Mouse (Mus musculus): ENCODE results near the gene Luzp2. TPM values are rescaled to one million over a fixed set of nuclear protein-coding genes. Genes with fewer than 3 reads are reported as not detected.

Luzp2 gene
- not detected in 3 replicates for total RNA-seq (2017)

DNA sequence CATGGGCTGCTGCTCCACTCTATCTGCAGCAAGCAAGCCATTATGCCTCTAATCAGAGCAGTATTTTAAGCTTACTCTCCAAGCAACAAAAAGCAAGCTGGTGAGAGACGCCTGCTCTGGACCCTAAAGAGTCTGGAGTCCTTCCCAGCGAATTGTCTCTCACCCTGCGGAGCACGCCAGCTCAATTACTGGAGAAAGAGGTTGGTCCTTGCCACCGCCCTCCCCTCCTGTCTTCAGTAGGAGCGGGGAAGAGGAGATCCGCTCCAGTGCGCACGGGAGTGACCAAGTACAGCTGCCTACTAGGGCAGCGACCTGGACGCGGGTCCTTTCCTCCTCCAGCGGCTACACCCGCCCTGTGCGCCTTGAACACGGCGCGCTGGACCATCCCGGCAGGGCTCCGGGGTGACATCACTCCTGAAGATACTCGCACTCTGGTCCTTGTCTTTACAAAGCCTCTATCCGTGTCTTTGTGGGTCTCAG lies at the start of gene Luzp2:
Luzp2 (plus strand) TSS at position 127 of the 480 bp plus-strand sequence.
- ATAC-seq (replicated peaks; ENCODE audit: insufficient number of reproducible peaks, low FRiP score, low TSS enrichment, poor library complexity, severe bottlenecking): no peak

DNA sequence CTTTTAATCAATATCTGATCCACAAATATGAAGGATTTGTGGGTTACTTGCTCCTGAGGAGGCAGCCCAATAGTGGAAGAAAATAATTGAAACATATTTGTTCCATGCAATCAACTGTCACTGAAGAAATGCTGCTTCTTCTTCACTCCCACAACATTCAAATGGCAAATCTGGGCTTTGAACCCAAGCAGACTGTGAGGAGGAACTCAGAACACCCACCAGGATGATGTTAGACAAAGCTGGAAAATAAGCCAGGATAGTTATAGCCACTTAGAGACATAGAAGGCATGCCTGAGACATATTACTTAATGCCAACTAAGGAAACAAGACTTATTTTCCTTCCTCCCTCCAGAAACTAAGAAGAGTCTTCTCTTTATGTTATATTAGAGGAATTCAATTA lies 47.8 kb upstream of the Luzp2 start:
- ATAC-seq (replicated peaks; ENCODE audit: insufficient number of reproducible peaks, low FRiP score, low TSS enrichment, poor library complexity, severe bottlenecking): no peak

DNA sequence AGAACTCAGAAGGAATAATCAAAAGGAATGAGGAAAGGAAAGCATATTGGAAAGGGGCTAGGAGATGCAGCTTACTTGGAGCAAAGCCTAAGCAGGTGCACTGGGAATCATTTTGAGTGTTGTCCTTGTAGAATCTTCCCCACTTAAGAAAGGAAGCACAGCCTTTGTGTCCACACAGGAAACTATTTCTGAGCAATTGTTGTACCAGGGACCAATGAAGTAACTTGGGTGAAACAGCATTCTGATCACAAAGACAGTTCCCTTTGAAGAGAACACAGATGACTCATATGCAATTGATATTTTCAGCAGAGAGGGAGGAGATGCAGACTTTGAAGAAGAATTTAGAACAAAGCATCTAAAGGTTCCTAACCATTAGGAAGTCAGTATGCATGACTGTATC lies 16.7 kb upstream of the Luzp2 start:
- ATAC-seq (replicated peaks; ENCODE audit: insufficient number of reproducible peaks, low FRiP score, low TSS enrichment, poor library complexity, severe bottlenecking): no peak

DNA sequence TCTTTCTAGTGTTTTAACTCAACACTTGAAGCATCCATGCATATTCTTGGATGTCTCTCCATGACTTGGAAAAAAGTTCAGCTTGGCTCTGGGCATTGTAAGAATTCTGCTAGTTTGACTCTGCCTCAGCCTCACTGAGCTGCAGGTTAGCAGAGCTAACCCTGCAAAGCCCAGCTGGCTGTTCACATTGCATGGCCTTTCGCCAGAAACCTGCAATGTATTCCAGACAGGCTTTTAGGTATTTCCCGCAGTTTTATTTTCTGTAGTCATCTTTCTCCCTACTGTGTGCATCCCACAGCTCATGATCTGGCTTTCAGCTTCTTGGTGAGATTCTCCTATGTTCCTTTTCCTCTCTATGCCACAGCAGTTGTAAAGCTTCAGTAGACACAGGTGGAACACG lies 6.5 kb upstream of the Luzp2 start:
- ATAC-seq (replicated peaks; ENCODE audit: insufficient number of reproducible peaks, low FRiP score, low TSS enrichment, poor library complexity, severe bottlenecking): no peak

DNA sequence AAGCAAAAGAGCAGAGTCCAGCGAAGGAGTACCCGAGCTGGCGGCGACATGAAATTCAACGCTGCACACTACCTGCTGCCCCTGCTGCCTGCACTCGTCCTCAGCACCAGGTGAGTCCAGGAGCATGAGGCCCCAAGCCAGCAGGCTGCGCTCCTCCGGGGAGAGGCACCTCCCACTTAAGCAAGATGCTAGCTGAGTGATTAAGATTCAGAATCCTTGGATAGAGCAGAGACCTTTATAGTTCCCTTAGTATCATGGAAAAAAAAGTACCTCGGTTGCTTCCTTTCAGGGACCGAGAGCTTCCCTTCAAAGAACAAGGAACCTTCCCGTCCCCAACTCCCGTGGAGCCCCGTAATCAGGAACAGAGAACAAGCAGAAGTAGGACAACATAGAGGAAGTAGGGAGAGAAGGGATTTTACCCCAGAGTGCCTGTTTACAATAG lies 634 bp downstream of the Luzp2 start:
- no peak for ATAC-seq (replicated peaks; ENCODE audit: insufficient number of reproducible peaks, low FRiP score, low TSS enrichment, poor library complexity, severe bottlenecking)

DNA sequence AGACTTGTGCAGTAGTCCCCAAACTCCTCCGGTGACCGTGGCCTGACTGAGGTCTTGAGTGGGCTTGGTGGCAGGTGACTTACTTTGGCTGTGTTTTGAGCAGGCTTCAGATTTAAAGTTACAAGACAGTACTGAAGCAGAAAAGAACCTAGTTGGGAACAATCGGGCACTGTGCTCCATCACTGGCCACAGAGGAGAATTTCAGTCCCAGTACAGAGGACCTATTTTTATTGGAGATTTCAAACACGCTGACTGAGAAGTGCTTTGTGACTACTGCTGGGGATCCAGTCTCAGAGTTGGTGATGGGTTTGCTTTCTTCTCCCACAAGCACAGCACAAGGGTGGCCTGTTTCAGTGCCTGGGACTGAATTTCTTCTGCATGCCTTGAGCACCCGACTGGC lies 1.1 kb downstream of the Luzp2 start:
- no peak for ATAC-seq (replicated peaks; ENCODE audit: insufficient number of reproducible peaks, low FRiP score, low TSS enrichment, poor library complexity, severe bottlenecking)

DNA sequence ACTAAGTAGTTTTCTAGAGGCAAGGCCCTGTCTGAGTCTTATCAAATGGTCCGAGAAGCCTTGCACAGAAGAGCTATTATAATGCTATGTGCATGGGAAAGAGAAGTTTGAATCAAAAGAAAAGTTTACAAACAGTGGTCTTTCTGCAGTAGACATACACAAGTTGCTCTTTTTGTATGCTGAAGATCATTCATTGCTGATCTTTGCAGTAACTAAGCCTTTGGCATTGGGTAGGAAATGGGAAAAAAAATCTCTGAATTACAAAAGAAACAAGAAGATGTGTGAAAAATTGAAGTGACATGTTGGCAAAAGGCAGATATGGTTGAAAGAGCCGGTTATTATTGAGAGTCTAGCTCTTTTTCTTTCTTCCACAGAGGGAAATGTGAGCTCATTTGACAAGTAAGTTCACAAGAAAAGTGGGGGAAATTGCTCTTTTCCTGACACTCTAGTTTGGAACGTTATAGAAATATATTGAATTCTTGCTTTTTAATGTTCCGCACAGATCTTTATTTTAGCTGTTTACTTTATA lies 7.6 kb downstream of the Luzp2 start:
- no peak for ATAC-seq (replicated peaks; ENCODE audit: insufficient number of reproducible peaks, low FRiP score, low TSS enrichment, poor library complexity, severe bottlenecking)

DNA sequence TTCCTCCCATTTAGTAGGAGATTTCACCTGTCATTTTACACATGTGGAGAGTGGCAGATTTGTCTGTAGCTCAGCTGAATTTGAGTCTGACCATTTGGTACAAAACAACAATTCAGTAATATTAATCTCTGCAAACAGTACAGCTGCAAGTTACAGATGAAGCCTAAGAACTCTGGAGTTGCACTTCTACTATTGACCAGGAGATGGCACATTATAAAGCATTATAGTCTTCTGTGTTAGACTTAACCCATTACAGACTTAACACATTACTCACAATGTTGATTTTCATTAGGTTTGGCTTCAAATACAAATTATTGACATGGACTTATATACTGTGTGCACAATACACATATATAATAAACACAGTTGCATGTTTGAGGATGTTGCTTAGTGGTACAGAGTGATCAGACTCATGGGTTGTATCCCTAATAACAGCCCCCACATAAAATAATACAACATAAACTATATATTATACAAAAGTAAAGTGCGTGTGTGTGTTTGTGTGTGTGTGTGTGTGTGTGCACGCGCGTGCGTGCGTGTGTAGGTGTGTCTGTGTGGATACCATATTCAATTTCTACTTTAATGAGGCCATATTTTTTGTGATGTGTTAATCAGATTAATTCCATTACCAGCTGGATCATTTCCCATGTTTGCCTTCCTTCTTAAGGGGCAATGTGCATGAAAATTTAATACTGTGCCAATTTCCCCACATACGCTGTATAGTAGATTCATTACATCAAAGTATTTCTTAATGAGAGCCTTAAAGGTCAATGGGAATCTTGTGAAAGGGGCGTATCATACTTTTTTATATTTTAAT lies 10.8 kb downstream of the Luzp2 start:
- no peak for ATAC-seq (replicated peaks; ENCODE audit: insufficient number of reproducible peaks, low FRiP score, low TSS enrichment, poor library complexity, severe bottlenecking)

DNA sequence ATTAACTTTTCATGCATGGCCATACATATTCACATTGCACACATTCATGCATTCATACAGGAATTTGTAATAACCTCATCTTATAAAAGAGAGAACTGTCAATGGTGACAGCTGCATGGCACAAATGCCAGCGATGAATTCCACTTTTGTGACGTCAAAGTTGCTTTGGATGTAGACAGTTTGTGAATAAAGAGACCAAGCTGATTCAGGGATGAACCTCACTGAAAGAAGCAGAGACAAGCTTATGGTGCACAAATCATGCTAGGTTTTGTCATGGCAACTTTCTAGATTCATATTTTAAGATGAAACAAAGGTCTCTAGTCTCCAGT lies 11.4 kb downstream of the Luzp2 start:
- no peak for ATAC-seq (replicated peaks; ENCODE audit: insufficient number of reproducible peaks, low FRiP score, low TSS enrichment, poor library complexity, severe bottlenecking)

DNA sequence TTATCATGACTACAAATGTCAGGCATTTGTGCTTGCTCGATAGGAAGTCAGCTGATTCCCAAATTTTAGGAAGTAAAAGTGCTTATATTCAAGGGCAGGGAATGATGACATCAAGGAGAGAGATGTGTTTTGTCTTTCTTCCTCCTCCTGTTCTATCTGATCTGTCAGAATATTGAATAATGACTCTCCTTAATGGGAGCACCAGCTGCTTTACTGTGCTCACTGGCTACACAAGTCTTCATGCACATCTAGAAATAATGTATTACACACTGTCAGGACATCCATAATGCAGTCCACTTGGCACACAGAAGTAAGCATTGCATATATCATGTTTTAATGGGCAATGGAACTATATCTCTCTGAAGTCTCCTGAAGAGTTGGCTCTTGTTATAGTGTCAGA lies 17.6 kb downstream of the Luzp2 start:
- no peak for ATAC-seq (replicated peaks; ENCODE audit: insufficient number of reproducible peaks, low FRiP score, low TSS enrichment, poor library complexity, severe bottlenecking)

DNA sequence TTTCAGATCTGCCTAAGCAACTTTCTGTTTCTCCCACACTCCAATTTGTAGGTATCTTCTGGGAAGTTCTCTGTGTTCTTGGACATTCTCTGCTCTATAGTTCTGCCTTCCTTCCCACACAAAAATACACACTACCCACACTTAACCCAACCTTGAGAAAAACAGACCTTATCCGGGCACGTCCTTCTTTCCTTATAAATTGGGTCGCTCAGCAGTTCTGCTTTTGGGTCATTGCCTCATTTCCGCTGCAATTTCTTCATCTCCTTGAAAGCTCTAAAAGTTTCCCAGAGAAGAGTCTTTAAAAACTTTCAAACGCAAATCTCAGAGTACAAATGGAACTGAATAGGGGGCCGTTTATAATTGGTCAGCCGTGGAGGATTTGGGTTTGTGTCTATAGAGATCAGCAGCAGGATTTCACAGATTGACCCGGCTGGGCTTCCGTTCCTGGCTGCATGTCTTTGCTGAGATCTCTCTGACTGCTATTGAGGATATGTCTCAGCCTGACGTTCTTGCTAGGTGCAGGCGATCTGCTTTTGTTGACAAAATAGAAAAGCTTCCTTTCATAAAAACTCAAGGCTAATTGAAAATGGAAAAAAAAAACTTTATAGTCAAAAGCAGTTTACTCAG lies 26.0 kb downstream of the Luzp2 start:
- ATAC-seq (replicated peaks; ENCODE audit: insufficient number of reproducible peaks, low FRiP score, low TSS enrichment, poor library complexity, severe bottlenecking): no peak

DNA sequence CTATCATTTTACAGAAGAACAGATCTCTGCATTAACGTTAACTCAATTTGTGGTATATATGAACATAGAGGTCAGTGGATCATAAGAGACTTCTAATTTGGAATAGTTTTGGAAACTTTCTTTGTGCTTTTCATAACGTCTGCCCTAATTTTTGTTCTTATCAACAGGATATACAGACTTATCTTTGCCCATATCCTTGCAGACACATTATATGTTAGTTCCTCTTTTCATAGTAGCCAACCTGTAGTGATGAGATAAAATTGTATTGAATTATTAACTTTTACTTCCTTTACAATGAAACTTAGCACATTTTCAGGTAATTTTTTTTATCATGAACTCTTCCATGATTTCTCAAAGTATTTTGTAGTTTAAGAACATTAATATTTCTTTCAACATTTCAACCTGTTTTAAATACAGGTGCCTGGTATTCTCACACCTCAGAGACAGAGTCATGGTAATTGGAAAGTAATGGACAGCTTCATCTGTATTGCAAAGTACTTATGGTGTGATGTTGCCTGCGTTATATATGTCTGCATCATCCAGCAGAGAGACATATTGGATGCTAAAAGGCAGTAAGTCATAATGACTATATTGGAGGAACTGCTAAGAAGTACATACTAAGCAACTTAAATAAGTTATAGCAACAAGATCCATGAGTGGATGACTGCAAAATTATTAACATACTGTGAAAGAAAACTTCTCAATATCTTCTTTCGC lies 43.8 kb downstream of the Luzp2 start:
- ATAC-seq (replicated peaks; ENCODE audit: insufficient number of reproducible peaks, low FRiP score, low TSS enrichment, poor library complexity, severe bottlenecking): no peak

DNA sequence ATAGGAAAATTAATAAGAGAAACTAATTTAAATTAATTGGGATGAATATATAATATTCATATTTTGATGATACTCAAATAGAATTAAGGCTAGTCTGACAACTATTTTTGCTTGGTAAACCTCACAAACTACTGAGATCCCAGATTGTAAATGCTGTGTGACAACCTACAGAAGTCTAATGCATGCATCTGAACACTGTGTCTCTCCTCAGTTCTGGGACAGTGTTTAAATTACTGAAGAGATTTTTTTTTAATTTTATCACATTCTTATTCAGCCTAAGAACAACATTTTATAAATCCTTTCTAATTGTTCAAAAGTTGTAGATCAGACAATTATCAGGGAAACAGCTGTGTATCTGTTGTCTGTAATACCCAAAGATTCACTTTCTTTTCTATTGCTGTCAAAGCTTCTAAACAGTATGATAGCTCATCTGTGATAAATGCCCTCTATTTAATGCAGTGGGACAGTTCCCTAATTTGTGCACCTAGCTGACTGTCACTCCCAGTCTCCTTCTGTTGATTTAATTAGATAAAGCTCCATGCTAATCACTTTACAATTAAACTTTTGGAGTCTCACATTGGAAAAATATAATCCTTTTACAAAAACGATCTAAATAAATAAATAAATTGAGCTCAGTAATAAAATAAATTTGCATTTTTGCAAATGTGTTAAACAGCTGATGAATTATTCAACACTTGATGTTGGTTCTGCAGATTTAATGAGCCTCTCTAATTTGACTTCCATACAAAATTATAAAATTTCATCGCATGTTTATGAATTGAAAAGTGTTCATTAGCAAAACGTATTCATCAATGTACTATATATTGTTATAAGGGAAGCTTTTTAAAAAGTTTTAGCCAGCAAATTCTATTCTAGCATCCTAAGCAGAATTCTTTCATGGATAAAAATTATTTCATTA lies 58.7 kb downstream of the Luzp2 start:
- ATAC-seq (replicated peaks; ENCODE audit: insufficient number of reproducible peaks, low FRiP score, low TSS enrichment, poor library complexity, severe bottlenecking): no peak

DNA sequence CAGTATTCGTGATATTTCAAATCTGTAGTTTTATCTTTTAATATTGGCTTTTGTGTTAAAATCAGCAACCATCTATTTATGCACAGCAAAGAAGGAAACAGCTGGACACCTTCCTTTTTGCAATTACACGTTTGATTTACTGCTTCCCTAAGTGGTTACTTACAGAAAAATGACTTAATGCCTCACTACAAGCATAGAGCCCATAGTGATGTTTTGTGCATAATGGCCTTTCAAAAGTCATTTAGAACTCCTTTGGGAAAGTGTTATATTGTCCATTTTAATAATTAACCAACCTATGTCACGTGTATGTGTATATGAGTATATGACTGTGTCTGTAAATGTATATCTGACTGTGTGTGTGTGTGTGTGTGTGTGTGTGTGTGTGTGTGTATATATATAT lies 63.3 kb downstream of the Luzp2 start:
- no peak for ATAC-seq (replicated peaks; ENCODE audit: insufficient number of reproducible peaks, low FRiP score, low TSS enrichment, poor library complexity, severe bottlenecking)

DNA sequence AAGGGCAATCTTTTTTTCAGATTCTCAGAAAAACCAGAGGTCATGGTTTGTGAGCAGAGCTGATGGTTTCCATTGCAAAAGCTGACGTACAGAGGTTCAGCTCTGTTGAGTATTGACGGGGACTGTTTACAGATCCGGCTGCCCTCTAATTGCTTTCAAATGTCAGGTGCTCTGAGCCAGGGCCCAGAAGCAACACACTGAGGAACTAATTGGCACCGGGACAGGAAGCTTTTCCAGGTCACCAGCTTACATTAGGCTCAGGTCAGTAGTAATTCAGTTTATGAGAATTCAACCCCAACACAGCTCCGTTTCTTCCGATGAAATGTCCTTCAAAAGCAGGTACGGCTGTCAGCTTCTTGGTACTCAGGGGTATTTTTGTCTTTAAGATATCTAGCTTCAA lies 74.7 kb downstream of the Luzp2 start:
- ATAC-seq (replicated peaks; ENCODE audit: insufficient number of reproducible peaks, low FRiP score, low TSS enrichment, poor library complexity, severe bottlenecking): no peak

DNA sequence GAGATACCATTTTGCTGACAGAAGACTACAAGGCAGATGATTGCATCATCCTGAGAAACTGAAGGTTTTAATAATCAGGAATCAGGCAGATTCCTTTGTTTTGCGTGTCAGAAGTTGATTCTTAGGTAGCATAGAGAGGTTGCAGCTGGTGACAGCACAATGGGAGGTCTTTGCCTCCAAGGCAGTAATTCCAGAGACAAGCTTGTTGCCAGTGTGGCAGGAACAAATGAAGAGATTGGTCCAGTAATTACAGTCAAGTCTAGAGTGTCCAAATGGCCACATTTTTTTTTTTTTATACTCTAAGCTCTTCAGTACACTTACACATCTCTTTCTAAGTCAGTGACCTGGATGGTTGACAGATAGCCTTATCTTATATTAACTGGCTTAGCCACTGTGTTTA lies 78.7 kb downstream of the Luzp2 start:
- no peak for ATAC-seq (replicated peaks; ENCODE audit: insufficient number of reproducible peaks, low FRiP score, low TSS enrichment, poor library complexity, severe bottlenecking)

DNA sequence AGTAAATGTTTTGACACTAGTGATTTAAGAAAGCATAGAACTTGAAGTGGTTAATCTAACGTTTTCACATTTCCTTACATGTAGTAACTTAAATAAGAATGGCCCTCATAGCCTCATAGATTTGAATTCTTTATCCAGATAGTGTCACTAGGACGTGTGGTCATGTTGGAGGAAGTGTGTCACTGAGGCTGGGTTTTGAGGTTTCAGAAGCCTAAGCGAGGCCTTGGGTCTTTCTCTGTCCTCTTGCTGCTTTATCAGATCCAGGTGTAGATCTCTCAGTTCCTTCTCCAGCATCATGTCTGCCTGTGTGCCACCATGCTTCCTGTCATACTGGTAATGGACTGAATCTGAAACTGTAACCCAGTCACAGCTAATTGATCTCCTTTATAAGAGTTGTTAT lies 86.7 kb downstream of the Luzp2 start:
- ATAC-seq (replicated peaks; ENCODE audit: insufficient number of reproducible peaks, low FRiP score, low TSS enrichment, poor library complexity, severe bottlenecking): no peak

DNA sequence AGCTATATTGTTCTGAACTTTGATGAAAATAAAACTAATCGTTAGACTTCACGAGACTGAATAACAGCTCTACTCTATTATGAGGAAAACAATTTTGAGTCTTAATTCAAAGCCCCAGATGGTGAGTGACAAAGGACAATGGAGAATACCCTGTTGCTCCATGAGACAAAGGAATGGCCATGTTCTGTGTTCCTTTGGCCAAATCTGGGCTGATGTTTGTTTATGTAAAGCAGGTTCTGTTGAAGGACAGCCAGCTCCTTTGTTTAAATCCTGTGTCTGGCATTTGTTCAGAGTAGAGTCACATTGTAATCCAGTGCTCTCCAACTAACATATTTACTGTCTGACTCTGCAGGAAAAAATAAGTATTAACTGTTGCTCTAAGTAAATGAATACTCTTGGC lies 121.5 kb downstream of the Luzp2 start:
- no peak for ATAC-seq (replicated peaks; ENCODE audit: insufficient number of reproducible peaks, low FRiP score, low TSS enrichment, poor library complexity, severe bottlenecking)

DNA sequence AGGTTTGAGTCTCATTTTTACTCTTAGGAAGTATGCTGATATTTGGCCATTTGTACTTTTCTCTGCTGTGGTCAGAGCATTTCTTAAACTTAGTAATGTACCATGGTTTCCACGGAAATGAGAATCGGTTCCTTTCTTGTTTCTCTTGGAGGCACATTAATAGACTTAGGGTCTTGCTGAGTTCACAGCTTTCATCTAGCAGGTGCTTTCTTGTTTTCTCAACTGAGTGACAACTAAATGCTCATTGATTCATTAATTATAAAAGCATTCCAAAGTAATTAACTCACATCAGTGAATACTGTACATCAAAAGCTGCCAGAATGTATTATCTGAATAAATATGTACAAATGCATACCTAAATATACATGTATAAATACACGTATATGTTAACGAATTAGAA lies 127.4 kb downstream of the Luzp2 start:
- ATAC-seq (replicated peaks; ENCODE audit: insufficient number of reproducible peaks, low FRiP score, low TSS enrichment, poor library complexity, severe bottlenecking): no peak
